Comparison of ENCODE assay signal across 21 mouse cellular contexts in genomic region chr9:67331281-67331680, GRCm38 (mm10).
"Had no signal": no experiment of that assay in that cellular context is flagged by ENCODE, and none has a peak within 500 bp of the region (broad histone marks: within the 10 kb centered on the region; RNA-seq: fewer than 3 reads in every experiment).

No protein-coding gene starts in this region.

- DNase-seq: heart, postnatal 10 days; heart, postnatal 14 days; heart, postnatal 36 days; heart, postnatal 4 days; kidney, adult 11 months; kidney, adult 18-20 months; kidney, adult 2 months; kidney, adult 8-10 months; kidney, adult 9 months; kidney, postnatal 10 days; kidney, postnatal 14 days; kidney, postnatal 25 days; kidney, postnatal 36 days; kidney, postnatal 4 days; layer of hippocampus, adult 9-11 months; layer of hippocampus, postnatal 36 days had no signal

- ATAC-seq: hindbrain, embryonic 16.5 days; hindbrain, postnatal 0 days; intestine, embryonic 15.5 days; intestine, embryonic 16.5 days; intestine, postnatal 0 days had no signal
